Mouse (Mus musculus) cortical plate, adult 2 months (tissue): ENCODE data around the gene Tmem86a.
A peak's percentile ranks its signal among the peaks of the same experiment; 100 is the strongest.

Source experiments
- CTCF ChIP-seq: fragments of 200-500 bp; IDR thresholded peaks from 2 replicates; pipeline ENCODE4 v1.5.1; 2011; ENCODE audit warnings: mild to moderate bottlenecking, control low read depth, low read length; ENCODE audit not compliant: insufficient read depth; ENCODE audit errors: extremely low read depth
- POLR2A ChIP-seq: fragments of 200-500 bp; IDR thresholded peaks from 2 replicates; pipeline ENCODE4 v1.6.1; 2011; ENCODE audit warnings: mild to moderate bottlenecking, low read length, control low read depth; ENCODE audit not compliant: insufficient read depth; ENCODE audit errors: extremely low read depth

GRCm38 (mm10) chr7:47081277-47081676 is 30.9 kb downstream of the Tmem86a start:
- peak; percentile 83 for TF ChIP-seq CTCF
- TF ChIP-seq POLR2A = no peak
